Mouse (Mus musculus): Measurements from ENCODE around the gene Yap1.

DNA sequence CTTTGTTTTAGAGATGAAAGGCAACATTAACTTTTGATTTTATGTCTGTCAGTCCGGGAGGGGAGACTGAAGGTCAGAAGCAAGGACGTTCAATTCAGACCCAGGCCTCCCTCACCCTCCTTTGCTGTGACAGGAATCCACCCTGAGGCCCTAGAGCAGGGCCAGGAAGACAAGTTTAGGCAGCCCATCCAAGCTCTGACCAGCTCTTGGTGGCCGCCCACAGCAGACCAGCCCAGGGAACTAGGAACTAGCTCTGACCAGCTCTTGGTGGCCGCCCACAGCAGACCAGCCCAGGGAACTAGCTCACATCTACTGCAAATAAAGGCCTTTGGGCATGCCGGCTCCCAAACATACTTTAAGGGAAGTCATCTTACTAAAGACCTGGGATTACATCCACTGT, 26.8 kb downstream of the Yap1 start:
- no peak for TF ChIP-seq GATA1 (IDR thresholded peaks at IDR 0.05; ENCODE audit: borderline replicate concordance, low read length)
- TF ChIP-seq CTCF (IDR thresholded peaks at IDR 0.05; ENCODE audit: low read depth, low read length) = no peak
